Mouse (Mus musculus): ENCODE measurements around the gene Men1. TPM values are rescaled to one million over a fixed set of nuclear protein-coding genes. Genes with fewer than 3 reads are reported as not detected.

The Men1 gene
- polyA plus RNA-seq, 1 experiment from 2014 or later = 71.4 TPM

- ATAC-seq = no peak; the same call in 1 of the 2 replicates
- Histone ChIP-seq H3K4me3 (ENCODE audit: low read depth, low read length) (peak overlapping the region; percentile 51), H3K27ac (ENCODE audit: low read length) (peak overlapping the region; percentile 29; the same call in 1 of the 2 replicates)
These were observed 6.8 kb downstream of the Men1 start for GRCm38 (mm10) chr19:6341453-6342077.

GRCm38 (mm10) chr19:6342276-6342933, 7.6 kb downstream of the Men1 start:
- no peaks in the 10 kb centered on the region for H3K9me3 ChIP-seq (replicated peaks; ENCODE audit: control insufficient read depth, low read length, poor library complexity, severe bottlenecking)
- no peak overlapping the region for H3K4me3 ChIP-seq (ENCODE audit: low read depth, low read length)
- WGBS = 77% methylated on average over 5 of the region's 5 CpGs
- H3K4me2 ChIP-seq (ENCODE audit: low read length) = peak overlapping the region; percentile 77; the same call in 1 of the 2 replicates
- no peaks in the 10 kb centered on the region for H3K27me3 ChIP-seq (ENCODE audit: control insufficient read depth, insufficient read depth, low read depth, low read length)
- H3K9ac ChIP-seq (ENCODE audit: low read depth, low read length) = no peak overlapping the region
- no peak overlapping the region for H3K27ac ChIP-seq (ENCODE audit: low read length)
- H3K4me1 ChIP-seq (ENCODE audit: control insufficient read depth, insufficient read depth, low read length) = peaks cover 13% of the 10 kb centered on the region
- no peak for ATAC-seq
- H3K36me3 ChIP-seq (ENCODE audit: control insufficient read depth, insufficient read depth, low read length) = peaks cover 59% of the 10 kb centered on the region

More at GRCm38 (mm10) chr19:6341453-6342077, 6.8 kb downstream of the Men1 start:
- H3K9me3 ChIP-seq (replicated peaks; ENCODE audit: control insufficient read depth, low read length, poor library complexity, severe bottlenecking) = no peaks in the 10 kb centered on the region
- H3K4me1 ChIP-seq (ENCODE audit: control insufficient read depth, insufficient read depth, low read length) = peaks cover 21% of the 10 kb centered on the region
- peak overlapping the region; percentile 74 for H3K9ac ChIP-seq (ENCODE audit: low read depth, low read length)
- 11% methylated on average over 23 of the region's 23 CpGs for WGBS
- peak overlapping the region; percentile 77 for H3K4me2 ChIP-seq (ENCODE audit: low read length)
- no peaks in the 10 kb centered on the region for H3K27me3 ChIP-seq (ENCODE audit: control insufficient read depth, insufficient read depth, low read depth, low read length)
- peaks cover 50% of the 10 kb centered on the region for H3K36me3 ChIP-seq (ENCODE audit: control insufficient read depth, insufficient read depth, low read length)

- ATAC-seq = no peak
- no peak overlapping the region for H3K4me2 ChIP-seq (ENCODE audit: low read length)
- no peaks in the 10 kb centered on the region for H3K27me3 ChIP-seq (ENCODE audit: control insufficient read depth, insufficient read depth, low read depth, low read length)
- H3K36me3 ChIP-seq (ENCODE audit: control insufficient read depth, insufficient read depth, low read length) = peaks cover 54% of the 10 kb centered on the region
- WGBS = 93% methylated on average over 19 of the region's 19 CpGs
- no peaks in the 10 kb centered on the region for H3K9me3 ChIP-seq (replicated peaks; ENCODE audit: control insufficient read depth, low read length, poor library complexity, severe bottlenecking)
- H3K4me3 ChIP-seq (ENCODE audit: low read depth, low read length) = no peak overlapping the region
- H3K9ac ChIP-seq (ENCODE audit: low read depth, low read length) = no peak overlapping the region
- H3K4me1 ChIP-seq (ENCODE audit: control insufficient read depth, insufficient read depth, low read length) = peaks cover 11% of the 10 kb centered on the region; the same call in 1 of the 2 replicates
- H3K27ac ChIP-seq (ENCODE audit: low read length) = no peak overlapping the region
These were observed 8.5 kb downstream of the Men1 start for GRCm38 (mm10) chr19:6343066-6343925.

- H3K4me1 ChIP-seq (ENCODE audit: control insufficient read depth, insufficient read depth, low read length) = peaks cover 11% of the 10 kb centered on the region; the same call in 1 of the 2 replicates
- H3K4me2 ChIP-seq (ENCODE audit: low read length) = no peak overlapping the region
- 90% methylated on average over 5 of the region's 5 CpGs for WGBS
- no peaks in the 10 kb centered on the region for H3K27me3 ChIP-seq (ENCODE audit: control insufficient read depth, insufficient read depth, low read depth, low read length)
- H3K9me3 ChIP-seq (replicated peaks; ENCODE audit: control insufficient read depth, low read length, poor library complexity, severe bottlenecking) = no peaks in the 10 kb centered on the region
- no peak overlapping the region for H3K4me3 ChIP-seq (ENCODE audit: low read depth, low read length)
- peaks cover 49% of the 10 kb centered on the region for H3K36me3 ChIP-seq (ENCODE audit: control insufficient read depth, insufficient read depth, low read length)
- ATAC-seq = no peak
- H3K27ac ChIP-seq (ENCODE audit: low read length) = no peak overlapping the region
- no peak overlapping the region for H3K9ac ChIP-seq (ENCODE audit: low read depth, low read length)
These were observed 9.2 kb downstream of the Men1 start for GRCm38 (mm10) chr19:6343996-6344395.

GRCm38 (mm10) chr19:6346023-6346422, 11.2 kb downstream of the Men1 start:
- Histone ChIP-seq H3K9ac (ENCODE audit: low read depth, low read length) (no peak overlapping the region), H3K27ac (ENCODE audit: low read length) (no peak overlapping the region), H3K36me3 (ENCODE audit: control insufficient read depth, insufficient read depth, low read length) (peaks cover 43% of the 10 kb centered on the region), H3K9me3 (replicated peaks; ENCODE audit: control insufficient read depth, low read length, poor library complexity, severe bottlenecking) (no peaks in the 10 kb centered on the region), H3K4me1 (ENCODE audit: control insufficient read depth, insufficient read depth, low read length) (peaks cover 4% of the 10 kb centered on the region; the same call in 1 of the 2 replicates), H3K4me3 (ENCODE audit: low read depth, low read length) (no peak overlapping the region), H3K4me2 (ENCODE audit: low read length) (no peak overlapping the region), H3K27me3 (ENCODE audit: control insufficient read depth, insufficient read depth, low read depth, low read length) (no peaks in the 10 kb centered on the region)
- 95% methylated on average over 5 of the region's 5 CpGs for WGBS
- ATAC-seq = no peak

GRCm38 (mm10) chr19:6346661-6347060, 11.9 kb downstream of the Men1 start:
- Histone ChIP-seq H3K4me3 (ENCODE audit: low read depth, low read length) (no peak overlapping the region), H3K9ac (ENCODE audit: low read depth, low read length) (no peak overlapping the region), H3K27me3 (ENCODE audit: control insufficient read depth, insufficient read depth, low read depth, low read length) (no peaks in the 10 kb centered on the region), H3K4me2 (ENCODE audit: low read length) (no peak overlapping the region), H3K36me3 (ENCODE audit: control insufficient read depth, insufficient read depth, low read length) (peaks cover 43% of the 10 kb centered on the region), H3K9me3 (replicated peaks; ENCODE audit: control insufficient read depth, low read length, poor library complexity, severe bottlenecking) (no peaks in the 10 kb centered on the region), H3K27ac (ENCODE audit: low read length) (no peak overlapping the region), H3K4me1 (ENCODE audit: control insufficient read depth, insufficient read depth, low read length) (no peaks in the 10 kb centered on the region)
- ATAC-seq = no peak
- WGBS = 88% methylated on average over 10 of the region's 10 CpGs

GRCm38 (mm10) chr19:6347615-6348014, 12.8 kb downstream of the Men1 start:
- ATAC-seq = no peak
- Histone ChIP-seq H3K4me1 (ENCODE audit: control insufficient read depth, insufficient read depth, low read length) (no peaks in the 10 kb centered on the region), H3K27ac (ENCODE audit: low read length) (no peak overlapping the region), H3K4me2 (ENCODE audit: low read length) (no peak overlapping the region), H3K27me3 (ENCODE audit: control insufficient read depth, insufficient read depth, low read depth, low read length) (no peaks in the 10 kb centered on the region), H3K9ac (ENCODE audit: low read depth, low read length) (no peak overlapping the region), H3K4me3 (ENCODE audit: low read depth, low read length) (no peak overlapping the region), H3K36me3 (ENCODE audit: control insufficient read depth, insufficient read depth, low read length) (peaks cover 43% of the 10 kb centered on the region), H3K9me3 (replicated peaks; ENCODE audit: control insufficient read depth, low read length, poor library complexity, severe bottlenecking) (no peaks in the 10 kb centered on the region)
- WGBS = 94% methylated on average over 4 of the region's 4 CpGs

- Histone ChIP-seq H3K9ac (ENCODE audit: low read depth, low read length) (no peak overlapping the region), H3K9me3 (replicated peaks; ENCODE audit: control insufficient read depth, low read length, poor library complexity, severe bottlenecking) (no peaks in the 10 kb centered on the region), H3K4me2 (ENCODE audit: low read length) (no peak overlapping the region), H3K4me3 (ENCODE audit: low read depth, low read length) (no peak overlapping the region), H3K27ac (ENCODE audit: low read length) (no peak overlapping the region), H3K27me3 (ENCODE audit: control insufficient read depth, insufficient read depth, low read depth, low read length) (no peaks in the 10 kb centered on the region), H3K36me3 (ENCODE audit: control insufficient read depth, insufficient read depth, low read length) (peaks cover 41% of the 10 kb centered on the region), H3K4me1 (ENCODE audit: control insufficient read depth, insufficient read depth, low read length) (no peaks in the 10 kb centered on the region)
- ATAC-seq = no peak
- WGBS = 59% methylated on average over 9 of the region's 9 CpGs
These were observed 13.9 kb downstream of the Men1 start for GRCm38 (mm10) chr19:6348717-6349116.
